Mouse (Mus musculus) midbrain, embryonic 16.5 days (tissue): ENCODE measurements around the gene Rbms3. TPM values are rescaled to one million over a fixed set of nuclear protein-coding genes. Genes with fewer than 3 reads are reported as not detected.

Experiments used
- ATAC-seq: fragments of 200-750 bp; cut with Nextera tagmentation; 2 replicates; pipeline ENCODE4 v1.8.0; 2017; ENCODE audit warnings: moderate TSS enrichment
- H3K27ac ChIP-seq: fragments of 300-500 bp; sonication (generic); 2 replicates; pipeline ENCODE4 v1.5.1; 2014; ENCODE audit warnings: mild to moderate bottlenecking, low read length, mixed read lengths
- H3K27me3 ChIP-seq: fragments of 300-500 bp; sonication (generic); 2 replicates; pipeline ENCODE4 v1.6.1; 2014; ENCODE audit warnings: low read depth, low read length, mixed read lengths; ENCODE audit not compliant: control insufficient read depth, insufficient read depth
- H3K36me3 ChIP-seq: fragments of 300-500 bp; sonication (generic); 2 replicates; pipeline ENCODE4 v1.6.1; 2014; ENCODE audit warnings: mild to moderate bottlenecking, low read length, moderate library complexity, mixed read lengths; ENCODE audit not compliant: control insufficient read depth, insufficient read depth
- H3K4me1 ChIP-seq: fragments of 300-500 bp; sonication (generic); 2 replicates; pipeline ENCODE4 v1.6.1; 2014; ENCODE audit warnings: mild to moderate bottlenecking, low read length, mixed read lengths; ENCODE audit not compliant: control insufficient read depth, insufficient read depth
- H3K4me2 ChIP-seq: fragments of 300-500 bp; sonication (generic); 2 replicates; pipeline ENCODE4 v1.6.1; 2014; ENCODE audit warnings: mild to moderate bottlenecking, low read length, mixed read lengths
- H3K4me3 ChIP-seq: fragments of 300-500 bp; sonication (generic); 2 replicates; pipeline ENCODE4 v1.5.1; 2014; ENCODE audit warnings: low read depth, mild to moderate bottlenecking, low read length, moderate library complexity, mixed read lengths
- H3K9ac ChIP-seq: fragments of 300-500 bp; sonication (generic); 2 replicates; pipeline ENCODE4 v1.6.1; 2014; ENCODE audit warnings: low read depth, low read length, mixed read lengths
- H3K9me3 ChIP-seq: fragments of 300-500 bp; sonication (generic); replicated peaks from 2 replicates; pipeline ENCODE4 v1.6.1; 2014; ENCODE audit warnings: mild to moderate bottlenecking, low read length, mixed read lengths; ENCODE audit not compliant: control insufficient read depth, poor library complexity, severe bottlenecking
- WGBS: fragments of 180-500 bp; shearing (Covaris S2); extraction: QIAGEN DNeasy Blood & Tissue Kit; methylation state at CpG from one replicate; pipeline ENCODE4 v1.1.7; 2014; 5-methylcytosine and 5-hydroxymethylcytosine counted together
- polyA plus RNA-seq: library from polyadenylated mRNA; unstranded; fragments of >200 nt; fragmentation: Nextera tagmentation; extraction: Ambion mirVana; gene quantifications from 2 replicates; pipeline ENCODE4 v1.2.1, GENCODE M21; 2015

Rbms3 gene
- polyA plus RNA-seq, 1 experiment from 2014 or later = 65.9 TPM

- no peak for ATAC-seq
Observed at GRCm38 (mm10) chr9:116813396-116813795, 816.3 kb downstream of the Rbms3 start.

GRCm38 (mm10) chr9:116809260-116809659 is 820.5 kb downstream of the Rbms3 start:
- H3K9ac ChIP-seq = no peak overlapping the region
- WGBS = 85% methylated on average over 5 of the region's 5 CpGs
- ATAC-seq = no peak
- no peak overlapping the region for H3K4me3 ChIP-seq
- H3K4me1 ChIP-seq = peaks cover 19% of the 10 kb centered on the region
- no peaks in the 10 kb centered on the region for H3K27me3 ChIP-seq
- H3K36me3 ChIP-seq = no peaks in the 10 kb centered on the region
- H3K4me2 ChIP-seq = no peak overlapping the region
- H3K27ac ChIP-seq = no peak overlapping the region
- H3K9me3 ChIP-seq = no peaks in the 10 kb centered on the region

More at GRCm38 (mm10) chr9:116813396-116813795, 816.3 kb downstream of the Rbms3 start:
- WGBS = 76% methylated on average over 2 of the region's 2 CpGs
- no peak overlapping the region for H3K4me2 ChIP-seq
- peaks cover 3% of the 10 kb centered on the region; the same call in 1 of the 2 replicates for H3K4me1 ChIP-seq
- H3K36me3 ChIP-seq = no peaks in the 10 kb centered on the region
- no peak overlapping the region for H3K9ac ChIP-seq
- H3K27me3 ChIP-seq = no peaks in the 10 kb centered on the region
- no peak overlapping the region for H3K4me3 ChIP-seq
- no peaks in the 10 kb centered on the region for H3K9me3 ChIP-seq
- H3K27ac ChIP-seq = no peak overlapping the region

DNA sequence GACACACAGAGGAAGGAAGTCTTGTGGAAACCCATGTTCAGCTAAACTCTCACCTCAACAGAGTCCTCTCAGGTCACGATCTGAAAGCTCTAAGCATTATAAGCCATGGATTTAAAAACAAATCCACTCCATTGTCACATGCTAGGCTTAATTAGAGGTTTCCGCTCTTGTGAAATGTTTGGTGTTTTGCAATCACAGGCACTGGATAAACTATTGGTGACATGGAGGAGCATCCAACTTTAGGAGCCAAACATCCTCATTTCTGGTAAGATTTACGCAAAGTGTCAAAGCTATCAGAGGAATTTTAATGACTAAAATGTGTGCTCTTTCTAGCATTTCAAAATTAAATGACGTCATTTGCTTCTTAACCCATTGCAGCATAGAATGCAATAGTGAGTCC is 821.3 kb downstream of the Rbms3 start:
- Histone ChIP-seq H3K9ac (no peak overlapping the region), H3K4me2 (no peak overlapping the region), H3K27me3 (no peaks in the 10 kb centered on the region), H3K36me3 (no peaks in the 10 kb centered on the region), H3K4me1 (peaks cover 19% of the 10 kb centered on the region), H3K4me3 (no peak overlapping the region), H3K27ac (no peak overlapping the region), H3K9me3 (no peaks in the 10 kb centered on the region)
- WGBS = 66% methylated on average over 4 of the region's 4 CpGs
- no peak for ATAC-seq

- Histone ChIP-seq H3K4me1 (peaks cover 16% of the 10 kb centered on the region), H3K9me3 (no peaks in the 10 kb centered on the region), H3K27ac (peak overlapping the region; percentile 51), H3K9ac (0 out of 2 replicates have a peak overlapping the region, but pooled peaks have one; percentile 10), H3K27me3 (no peaks in the 10 kb centered on the region), H3K4me3 (no peak overlapping the region), H3K36me3 (no peaks in the 10 kb centered on the region), H3K4me2 (0 out of 2 replicates have a peak overlapping the region, but pooled peaks have one; percentile 8)
- peak; percentile 78 for ATAC-seq
- WGBS = 9% methylated on average over 16 of the region's 16 CpGs
Observed at GRCm38 (mm10) chr9:116807166-116808081, 822.3 kb downstream of the Rbms3 start.

- ATAC-seq = no peak
- no peaks in the 10 kb centered on the region for H3K27me3 ChIP-seq
- H3K9me3 ChIP-seq = no peaks in the 10 kb centered on the region
- 60% methylated on average over 3 of the region's 3 CpGs for WGBS
- H3K27ac ChIP-seq = no peak overlapping the region
- no peak overlapping the region for H3K4me2 ChIP-seq
- H3K36me3 ChIP-seq = no peaks in the 10 kb centered on the region
- no peak overlapping the region for H3K4me3 ChIP-seq
- no peak overlapping the region for H3K9ac ChIP-seq
- peaks cover 16% of the 10 kb centered on the region for H3K4me1 ChIP-seq
Observed at GRCm38 (mm10) chr9:116803292-116803731, 826.4 kb downstream of the Rbms3 start.

GRCm38 (mm10) chr9:116802602-116803001 is 827.1 kb downstream of the Rbms3 start:
- Histone ChIP-seq H3K4me1 (peaks cover 9% of the 10 kb centered on the region), H3K27me3 (no peaks in the 10 kb centered on the region), H3K4me3 (no peak overlapping the region), H3K9ac (no peak overlapping the region), H3K36me3 (no peaks in the 10 kb centered on the region), H3K9me3 (no peaks in the 10 kb centered on the region), H3K4me2 (no peak overlapping the region), H3K27ac (no peak overlapping the region)
- no peak for ATAC-seq
- 68% methylated on average over 7 of the region's 7 CpGs for WGBS

- no peaks in the 10 kb centered on the region for H3K36me3 ChIP-seq
- H3K9ac ChIP-seq = no peak overlapping the region
- H3K4me1 ChIP-seq = no peaks in the 10 kb centered on the region
- H3K9me3 ChIP-seq = no peaks in the 10 kb centered on the region
- no peak overlapping the region for H3K4me2 ChIP-seq
- ATAC-seq = no peak
- H3K27ac ChIP-seq = no peak overlapping the region
- no peaks in the 10 kb centered on the region for H3K27me3 ChIP-seq
- H3K4me3 ChIP-seq = no peak overlapping the region
- WGBS = 26% methylated on average over 2 of the region's 2 CpGs
Observed at GRCm38 (mm10) chr9:116795240-116795955, 834.3 kb downstream of the Rbms3 start.

GRCm38 (mm10) chr9:116791850-116792249 is 837.9 kb downstream of the Rbms3 start:
- no peak for ATAC-seq
- H3K9ac ChIP-seq = no peak overlapping the region
- no peaks in the 10 kb centered on the region for H3K4me1 ChIP-seq
- no peak overlapping the region for H3K4me2 ChIP-seq
- H3K27me3 ChIP-seq = no peaks in the 10 kb centered on the region
- H3K4me3 ChIP-seq = no peak overlapping the region
- no peak overlapping the region for H3K27ac ChIP-seq
- H3K9me3 ChIP-seq = no peaks in the 10 kb centered on the region
- no peaks in the 10 kb centered on the region for H3K36me3 ChIP-seq
- 87% methylated on average over 7 of the region's 7 CpGs for WGBS
